Mouse (Mus musculus): ENCODE data around the gene Irs2. TPM values are rescaled to one million over a fixed set of nuclear protein-coding genes. Genes with fewer than 3 reads are reported as not detected.

Irs2 gene
- polyA plus RNA-seq, 1 experiment from 2014 or later: 4.4 TPM

GRCm38 (mm10) chr8:10970496-10971456, 37.5 kb downstream of the Irs2 start:
- WGBS: 80% methylated on average over 13 of the region's 13 CpGs
- Histone ChIP-seq H3K27me3 (replicated peaks; ENCODE audit: control insufficient read depth, insufficient read depth, low read length) (no peaks in the 10 kb centered on the region), H3K4me2 (ENCODE audit: low read depth, low read length) (no peak overlapping the region), H3K9me3 (ENCODE audit: control insufficient read depth, low read length) (no peaks in the 10 kb centered on the region), H3K4me1 (ENCODE audit: control insufficient read depth, insufficient read depth, low read length) (peaks cover 35% of the 10 kb centered on the region), H3K9ac (ENCODE audit: low read depth, low read length) (no peak overlapping the region), H3K36me3 (ENCODE audit: control insufficient read depth, insufficient read depth, low read length) (no peaks in the 10 kb centered on the region), H3K27ac (ENCODE audit: low read length) (0 out of 2 replicates have a peak overlapping the region, but pooled peaks have one; percentile 21), H3K4me3 (ENCODE audit: low read length) (no peak overlapping the region)
- no peak for ATAC-seq

DNA sequence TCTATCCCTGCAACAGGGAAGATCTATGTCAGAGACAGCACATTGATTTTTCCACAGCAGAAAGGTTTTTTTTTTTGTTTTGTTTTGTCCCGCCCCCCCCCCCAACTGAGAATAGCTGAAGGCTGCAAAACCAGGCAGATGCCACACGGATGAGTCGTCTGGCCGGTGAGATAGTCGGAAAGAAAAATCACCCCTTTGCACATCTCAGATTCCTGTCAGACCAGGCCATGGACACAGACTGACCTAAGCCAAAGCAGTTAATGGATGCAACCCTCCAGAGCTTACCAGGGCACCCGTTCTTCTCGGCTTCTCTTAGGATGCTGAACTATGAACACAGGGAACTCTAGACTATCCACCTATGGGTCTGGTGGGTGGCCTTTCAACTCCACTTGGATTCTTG, 39.6 kb downstream of the Irs2 start:
- Histone ChIP-seq H3K36me3 (ENCODE audit: control insufficient read depth, insufficient read depth, low read length) (no peaks in the 10 kb centered on the region), H3K9ac (ENCODE audit: low read depth, low read length) (no peak overlapping the region), H3K4me3 (ENCODE audit: low read length) (no peak overlapping the region), H3K4me2 (ENCODE audit: low read depth, low read length) (no peak overlapping the region), H3K9me3 (ENCODE audit: control insufficient read depth, low read length) (no peaks in the 10 kb centered on the region), H3K27me3 (replicated peaks; ENCODE audit: control insufficient read depth, insufficient read depth, low read length) (no peaks in the 10 kb centered on the region), H3K4me1 (ENCODE audit: control insufficient read depth, insufficient read depth, low read length) (peaks cover 45% of the 10 kb centered on the region), H3K27ac (ENCODE audit: low read length) (no peak overlapping the region)
- no peak for ATAC-seq
- WGBS: 49% methylated on average over 7 of the region's 7 CpGs

GRCm38 (mm10) chr8:10965401-10966117, 42.7 kb downstream of the Irs2 start:
- Histone ChIP-seq H3K27ac (ENCODE audit: low read length) (peak overlapping the region; percentile 62), H3K4me2 (ENCODE audit: low read depth, low read length) (peak overlapping the region; percentile 4; the same call in 1 of the 2 replicates), H3K27me3 (replicated peaks; ENCODE audit: control insufficient read depth, insufficient read depth, low read length) (no peaks in the 10 kb centered on the region), H3K9me3 (ENCODE audit: control insufficient read depth, low read length) (no peaks in the 10 kb centered on the region), H3K4me3 (ENCODE audit: low read length) (no peak overlapping the region), H3K4me1 (ENCODE audit: control insufficient read depth, insufficient read depth, low read length) (peaks cover 50% of the 10 kb centered on the region), H3K9ac (ENCODE audit: low read depth, low read length) (0 out of 2 replicates have a peak overlapping the region, but pooled peaks have one; percentile 5), H3K36me3 (ENCODE audit: control insufficient read depth, insufficient read depth, low read length) (no peaks in the 10 kb centered on the region)
- WGBS: 6% methylated on average over 6 of the region's 6 CpGs
- ATAC-seq: peak; percentile 65

- Histone ChIP-seq H3K4me3 (ENCODE audit: low read length) (no peak overlapping the region), H3K4me1 (ENCODE audit: control insufficient read depth, insufficient read depth, low read length) (peaks cover 56% of the 10 kb centered on the region), H3K36me3 (ENCODE audit: control insufficient read depth, insufficient read depth, low read length) (no peaks in the 10 kb centered on the region), H3K9me3 (ENCODE audit: control insufficient read depth, low read length) (no peaks in the 10 kb centered on the region), H3K9ac (ENCODE audit: low read depth, low read length) (peak overlapping the region; percentile 5; the same call in 1 of the 2 replicates), H3K27me3 (replicated peaks; ENCODE audit: control insufficient read depth, insufficient read depth, low read length) (no peaks in the 10 kb centered on the region), H3K27ac (ENCODE audit: low read length) (peak overlapping the region; percentile 62), H3K4me2 (ENCODE audit: low read depth, low read length) (0 out of 2 replicates have a peak overlapping the region, but pooled peaks have one; percentile 4)
- WGBS: 54% methylated on average over 10 of the region's 10 CpGs
- no peak for ATAC-seq
These were observed 43.7 kb downstream of the Irs2 start for GRCm38 (mm10) chr8:10964511-10965099.

DNA sequence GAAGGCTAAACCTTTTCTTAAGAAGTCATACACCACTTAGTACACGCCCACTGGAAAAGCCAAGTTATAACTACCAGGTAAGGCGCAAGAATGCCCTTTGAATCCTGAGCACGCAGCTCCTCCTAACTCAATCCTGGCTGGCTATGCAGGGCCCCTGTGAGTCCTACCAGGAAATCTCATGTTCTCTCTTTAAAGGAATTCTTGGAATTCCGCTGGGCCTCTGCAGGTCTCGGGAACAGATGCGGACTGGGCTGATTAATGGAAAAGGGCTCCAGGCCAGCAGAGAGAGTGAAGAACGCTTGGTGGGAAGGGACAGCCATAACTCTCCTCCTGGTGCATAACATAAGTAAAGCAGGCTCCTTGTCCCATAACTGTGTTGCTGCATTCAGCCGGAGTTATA, 46.3 kb downstream of the Irs2 start:
- Histone ChIP-seq H3K9me3 (ENCODE audit: control insufficient read depth, low read length) (no peaks in the 10 kb centered on the region), H3K27me3 (replicated peaks; ENCODE audit: control insufficient read depth, insufficient read depth, low read length) (no peaks in the 10 kb centered on the region), H3K4me1 (ENCODE audit: control insufficient read depth, insufficient read depth, low read length) (peaks cover 61% of the 10 kb centered on the region), H3K9ac (ENCODE audit: low read depth, low read length) (peak overlapping the region; percentile 50), H3K4me2 (ENCODE audit: low read depth, low read length) (peak overlapping the region; percentile 42), H3K36me3 (ENCODE audit: control insufficient read depth, insufficient read depth, low read length) (no peaks in the 10 kb centered on the region), H3K4me3 (ENCODE audit: low read length) (no peak overlapping the region), H3K27ac (ENCODE audit: low read length) (peak overlapping the region; percentile 92)
- ATAC-seq: peak; percentile 77
- 8% methylated on average over 8 of the region's 8 CpGs for WGBS

- 0 out of 2 replicates have a peak overlapping the region, but pooled peaks have one; percentile 92 for H3K27ac ChIP-seq (ENCODE audit: low read length)
- H3K4me3 ChIP-seq (ENCODE audit: low read length): no peak overlapping the region
- no peak overlapping the region for H3K4me2 ChIP-seq (ENCODE audit: low read depth, low read length)
- ATAC-seq: no peak
- H3K9ac ChIP-seq (ENCODE audit: low read depth, low read length): no peak overlapping the region; the same call in 1 of the 2 replicates
- H3K36me3 ChIP-seq (ENCODE audit: control insufficient read depth, insufficient read depth, low read length): no peaks in the 10 kb centered on the region
- H3K4me1 ChIP-seq (ENCODE audit: control insufficient read depth, insufficient read depth, low read length): peaks cover 54% of the 10 kb centered on the region
- WGBS: 37% methylated on average over 15 of the region's 15 CpGs
- H3K9me3 ChIP-seq (ENCODE audit: control insufficient read depth, low read length): no peaks in the 10 kb centered on the region
- H3K27me3 ChIP-seq (replicated peaks; ENCODE audit: control insufficient read depth, insufficient read depth, low read length): no peaks in the 10 kb centered on the region
These were observed 47.9 kb downstream of the Irs2 start for GRCm38 (mm10) chr8:10960277-10960819.

DNA sequence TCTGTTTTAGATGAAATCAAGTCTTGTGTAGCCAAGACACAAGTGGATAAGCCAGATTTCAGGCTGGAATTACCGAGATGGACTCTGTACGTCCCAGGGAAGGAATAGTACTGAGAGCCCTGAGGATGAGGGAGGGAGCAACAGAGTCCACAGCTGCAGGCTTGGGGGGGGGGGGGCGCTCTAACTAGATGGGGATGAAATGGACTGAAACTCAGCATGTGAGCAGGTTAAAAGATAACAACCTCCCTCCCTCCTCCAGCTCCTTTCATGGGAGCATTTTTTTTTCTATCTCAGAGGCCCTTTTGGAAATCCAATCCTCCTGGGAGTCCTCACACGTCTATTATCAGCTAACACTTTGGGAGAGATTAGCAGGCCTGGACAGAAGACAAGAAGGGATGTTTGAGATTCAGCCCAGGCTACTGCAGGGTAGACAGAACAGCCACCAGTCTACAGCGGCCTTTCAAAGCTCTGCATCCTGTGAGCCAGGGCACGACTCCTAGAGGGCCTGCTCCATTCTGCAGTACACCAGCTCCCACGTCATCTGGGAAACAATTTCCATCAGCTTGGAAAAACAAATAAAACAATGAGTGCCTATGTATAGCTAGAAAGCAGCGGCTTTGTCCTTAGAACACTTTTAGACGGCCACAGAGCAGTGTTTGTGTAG, 50.8 kb downstream of the Irs2 start:
- H3K27me3 ChIP-seq (replicated peaks; ENCODE audit: control insufficient read depth, insufficient read depth, low read length): no peaks in the 10 kb centered on the region
- no peaks in the 10 kb centered on the region for H3K36me3 ChIP-seq (ENCODE audit: control insufficient read depth, insufficient read depth, low read length)
- H3K9ac ChIP-seq (ENCODE audit: low read depth, low read length): no peak overlapping the region
- H3K4me1 ChIP-seq (ENCODE audit: control insufficient read depth, insufficient read depth, low read length): peaks cover 47% of the 10 kb centered on the region
- no peak overlapping the region for H3K27ac ChIP-seq (ENCODE audit: low read length)
- ATAC-seq: no peak
- 39% methylated on average over 9 of the region's 9 CpGs for WGBS
- no peaks in the 10 kb centered on the region for H3K9me3 ChIP-seq (ENCODE audit: control insufficient read depth, low read length)
- no peak overlapping the region for H3K4me3 ChIP-seq (ENCODE audit: low read length)
- H3K4me2 ChIP-seq (ENCODE audit: low read depth, low read length): no peak overlapping the region

DNA sequence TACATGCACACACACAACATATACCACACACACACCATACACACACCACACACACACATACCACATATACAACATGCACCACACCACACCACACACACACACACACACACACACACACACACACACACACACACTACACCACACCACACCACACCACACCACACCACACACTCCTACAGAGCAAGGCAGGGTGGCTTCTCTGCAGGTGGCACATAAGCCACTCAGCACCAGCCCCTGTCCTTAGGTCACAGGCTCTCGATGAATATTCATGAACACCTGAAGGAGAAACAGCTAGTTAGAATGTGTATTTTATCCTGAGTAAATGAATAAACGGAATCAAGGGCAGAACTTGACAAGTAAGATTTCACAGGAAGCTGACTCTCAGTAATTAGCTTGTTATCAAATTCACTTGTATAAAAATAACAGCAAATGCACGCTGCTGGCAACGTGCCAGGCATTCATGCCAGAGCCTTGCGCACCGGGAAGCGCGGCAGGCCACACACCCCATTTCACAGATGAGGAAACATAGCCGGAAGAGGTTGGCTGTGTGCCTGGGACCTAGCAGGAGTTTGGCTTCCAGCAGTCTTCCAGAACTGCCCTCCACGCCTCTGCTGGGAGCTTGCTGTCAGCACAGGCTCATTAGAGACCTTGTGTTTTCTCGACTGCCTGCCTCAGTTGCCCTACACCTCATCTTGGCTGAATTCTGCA, 54.8 kb downstream of the Irs2 start:
- Histone ChIP-seq H3K27ac (ENCODE audit: low read length) (no peak overlapping the region), H3K4me1 (ENCODE audit: control insufficient read depth, insufficient read depth, low read length) (peaks cover 23% of the 10 kb centered on the region), H3K36me3 (ENCODE audit: control insufficient read depth, insufficient read depth, low read length) (no peaks in the 10 kb centered on the region), H3K4me2 (ENCODE audit: low read depth, low read length) (no peak overlapping the region), H3K9ac (ENCODE audit: low read depth, low read length) (no peak overlapping the region), H3K9me3 (ENCODE audit: control insufficient read depth, low read length) (no peaks in the 10 kb centered on the region), H3K27me3 (replicated peaks; ENCODE audit: control insufficient read depth, insufficient read depth, low read length) (no peaks in the 10 kb centered on the region), H3K4me3 (ENCODE audit: low read length) (no peak overlapping the region)
- peak; percentile 78 for ATAC-seq
- 16% methylated on average over 11 of the region's 11 CpGs for WGBS
